In genomic region chr1:167448088-167448487, GRCm38 (mm10) we compare ENCODE assay signal across 13 mouse cellular contexts. TPM values are rescaled to one million over a fixed set of nuclear protein-coding genes. Genes with fewer than 3 reads are reported as not detected.
A peak's percentile ranks its signal among the peaks of the same experiment; 100 is the strongest.
DNase-seq lines count a peak whose midpoint lies in the region; ATAC-seq and TF ChIP-seq lines count a peak whose summit lies in the region.
"Had no signal": no experiment of that assay in that cellular context is flagged by ENCODE, and none has a peak within 500 bp of the region (broad histone marks: within the 10 kb centered on the region; RNA-seq: fewer than 3 reads in every experiment).

No protein-coding gene starts in this region.

- no peak overlapping the region for H3K27ac ChIP-seq in gastrocnemius, adult 2 months
- H3K27ac ChIP-seq in kidney, postnatal 0 days = no peak overlapping the region
- H3K27ac ChIP-seq in ES-E14 (ENCODE audit: insufficient read depth, low read depth, low read length, poor library complexity, severe bottlenecking) = no peak overlapping the region
- H3K27ac ChIP-seq in forebrain, embryonic 14.5 days (ENCODE audit: low read depth, low read length) = peak overlapping the region; percentile 66
- H3K27ac ChIP-seq: limb, embryonic 15.5 days had no signal

- no peak for DNase-seq in gastrocnemius, adult 2 months
- DNase-seq in gastrocnemius, postnatal 36 days = no peak
- DNase-seq in kidney, postnatal 0 days (ENCODE audit: low spot score) = no peak
- DNase-seq in kidney, postnatal 10 days = no peak
- peak; percentile 13 for DNase-seq in ES-E14 (ENCODE audit: low read depth, low spot score)
- DNase-seq in forebrain, embryonic 14.5 days (ENCODE audit: low spot score) = no peak
- DNase-seq in thymus, postnatal 4 days = no peak
- DNase-seq: lung, postnatal 14 days had no signal

- H3K4me3 ChIP-seq in gastrocnemius, adult 2 months = no peak overlapping the region
- no peak overlapping the region for H3K4me3 ChIP-seq in kidney, postnatal 0 days (replicated peaks; ENCODE audit: low read depth, low read length)
- no peak overlapping the region for H3K4me3 ChIP-seq in ES-E14 (ENCODE audit: insufficient read depth in 1 of 2, low read depth in 1 of 2, low read length in 2 of 2, poor library complexity in 1 of 2, severe bottlenecking in 1 of 2)
- H3K4me3 ChIP-seq in forebrain, embryonic 14.5 days (ENCODE audit: low read depth, low read length) = no peak overlapping the region
- H3K4me3 ChIP-seq: limb, embryonic 15.5 days had no signal

- ATAC-seq in kidney, postnatal 0 days (replicated peaks; ENCODE audit: low FRiP score, low read depth) = no peak
- ATAC-seq in forebrain, embryonic 14.5 days = peak; percentile 20; the same call in 1 of the 2 replicates

- peak; percentile 34 for TF ChIP-seq CTCF in gastrocnemius, adult 2 months (IDR thresholded peaks at IDR 0.05)
- peak; percentile 35; the same call in 1 of the 2 replicates for TF ChIP-seq CTCF in kidney, postnatal 0 days (IDR thresholded peaks at IDR 0.05; ENCODE audit: low read depth)

- intact Hi-C loops in gastrocnemius, adult 2 months (cut with DNase I) = no loop called here
- intact Hi-C loops in gastrocnemius, postnatal 36 days (cut with DNase I) = no loop called here

- H3K4me2 ChIP-seq in kidney, postnatal 0 days (ENCODE audit: low read length) = no peak overlapping the region
- H3K4me2 ChIP-seq in forebrain, embryonic 14.5 days (ENCODE audit: low read length) = no peak overlapping the region
- H3K4me2 ChIP-seq: heart, embryonic 11.5 days; limb, embryonic 15.5 days had no signal

- 53% methylated on average over 6 of the region's 6 CpGs for WGBS in kidney, postnatal 0 days
- 62% methylated on average over 6 of the region's 6 CpGs for WGBS in forebrain, embryonic 14.5 days

- no peaks in the 10 kb centered on the region for H3K9me3 ChIP-seq in kidney, postnatal 0 days (replicated peaks; ENCODE audit: low read length)
- H3K9me3 ChIP-seq in ES-E14 (ENCODE audit: control insufficient read depth, insufficient read depth, low read depth, low read length) = no peaks in the 10 kb centered on the region
- H3K9me3 ChIP-seq in forebrain, embryonic 14.5 days (replicated peaks; ENCODE audit: control insufficient read depth, low read length) = no peaks in the 10 kb centered on the region
- H3K9me3 ChIP-seq: limb, embryonic 15.5 days had no signal

- in situ Hi-C loops in ES-E14 (cut with MboI; ENCODE audit: low sequenced_read_pairs in 2 of 2, unreplicated experiment in 2 of 2) = no loop called here

- no peaks in the 10 kb centered on the region for H3K36me3 ChIP-seq in kidney, postnatal 0 days (ENCODE audit: insufficient read depth, low read length)
- no peaks in the 10 kb centered on the region for H3K36me3 ChIP-seq in ES-E14 (ENCODE audit: control insufficient read depth, insufficient read depth, low read length, poor library complexity, severe bottlenecking)
- H3K36me3 ChIP-seq in forebrain, embryonic 14.5 days (ENCODE audit: control insufficient read depth, insufficient read depth, low read length) = no peaks in the 10 kb centered on the region
- H3K36me3 ChIP-seq: limb, embryonic 15.5 days had no signal

- H3K9ac ChIP-seq in kidney, postnatal 0 days (ENCODE audit: low read depth, low read length) = no peak overlapping the region
- no peak overlapping the region for H3K9ac ChIP-seq in ES-E14 (ENCODE audit: insufficient read depth, low read depth, low read length, poor library complexity, severe bottlenecking)
- no peak overlapping the region for H3K9ac ChIP-seq in forebrain, embryonic 14.5 days (ENCODE audit: low read length)
- H3K9ac ChIP-seq: limb, embryonic 15.5 days had no signal

- H3K27me3 ChIP-seq in kidney, postnatal 0 days (ENCODE audit: insufficient read depth, low read length) = no peaks in the 10 kb centered on the region
- H3K27me3 ChIP-seq in forebrain, embryonic 14.5 days (replicated peaks; ENCODE audit: control insufficient read depth, insufficient read depth, low read length) = no peaks in the 10 kb centered on the region

- H3K4me1 ChIP-seq in kidney, postnatal 0 days (replicated peaks; ENCODE audit: insufficient read depth, low read length) = no peaks in the 10 kb centered on the region
- H3K4me1 ChIP-seq in ES-E14 (ENCODE audit: control insufficient read depth in 2 of 2, insufficient read depth in 2 of 2, low read length in 2 of 2, poor library complexity in 1 of 2) = peaks cover 0 to 16% of the 10 kb centered on the region in 2 experiments; a peak in 1 of 4 replicates
- H3K4me1 ChIP-seq in forebrain, embryonic 14.5 days (ENCODE audit: control insufficient read depth, insufficient read depth, low read length) = 0 out of 2 replicates have a peak, but pooled peaks cover 4% of the 10 kb centered on the region

TF ChIP-seq in ES-E14, 5 proteins besides CTCF, POLR2A, EP300 and RAD21:
- no peak for TF ChIP-seq ZNF384 (IDR thresholded peaks at IDR 0.05; ENCODE audit: low read depth, low read length)
- TF ChIP-seq ZC3H11A (IDR thresholded peaks at IDR 0.05; ENCODE audit: borderline replicate concordance, low read depth, low read length) = no peak
- no peak for TF ChIP-seq HCFC1 (IDR thresholded peaks at IDR 0.05; ENCODE audit: borderline replicate concordance, insufficient read depth, low read length)
- no peak for TF ChIP-seq CHD2 (IDR thresholded peaks at IDR 0.05; ENCODE audit: low read depth, low read length)
- TF ChIP-seq MAFK (IDR thresholded peaks at IDR 0.05; ENCODE audit: insufficient read depth, low read depth, low read length) = no peak

RNA-seq across cellular contexts. Expression of gene Lrrc52, which starts 18.5 kb away (rescaled TPM):
- 10 to 100 TPM in 1 of 2 experiments, 1 to 10 TPM in 1; 6.5 to 13.1 TPM for total RNA-seq in gastrocnemius, adult 2 months (2021)
- total RNA-seq in gastrocnemius, postnatal 36 days (2021) = 1 to 10 TPM; 4.7 to 4.9 TPM
- not detected in 2 replicates for polyA plus RNA-seq in kidney, postnatal 0 days (2015; fragmentation: Nextera tagmentation; extraction: Ambion mirVana)
- not detected in 2 replicates for total RNA-seq in ES-E14 (2012; rRNA removed)
- polyA plus RNA-seq in forebrain, embryonic 14.5 days (2014; fragmentation: Nextera tagmentation; extraction: Ambion mirVana) = not detected in 2 replicates
- total RNA-seq: common myeloid progenitor, adult 5-6 weeks; layer of hippocampus, postnatal 25 days had no signal
- polyA plus RNA-seq: heart, embryonic 11.5 days; intestine, embryonic 14.5 days had no signal

RNA-seq across cellular contexts. Expression of gene Mgst3, which starts 54.4 kb away (rescaled TPM):
- total RNA-seq in gastrocnemius, adult 2 months (2021) = 100 to 1,000 TPM; 147 to 151 TPM
- 100 to 1,000 TPM; 108 to 112 TPM for total RNA-seq in gastrocnemius, postnatal 36 days (2021)
- 102 and 104 TPM in 2 replicates for polyA plus RNA-seq in kidney, postnatal 0 days (2015; fragmentation: Nextera tagmentation; extraction: Ambion mirVana)
- total RNA-seq in ES-E14 (2012; rRNA removed) = 34.4 and 52.5 TPM in 2 replicates
- polyA plus RNA-seq in forebrain, embryonic 14.5 days (2014; fragmentation: Nextera tagmentation; extraction: Ambion mirVana) = 128 and 138 TPM in 2 replicates
